Mouse (Mus musculus) frontal cortex, adult 2 months (tissue): ENCODE results near the gene Ubl7. TPM values are rescaled to one million over a fixed set of nuclear protein-coding genes. Genes with fewer than 3 reads are reported as not detected.

Source experiments
- polyA plus RNA-seq: library from polyadenylated mRNA; depleted of rRNA; stranded (reverse); fragments of >200 nt; gene quantifications from 2 replicates; pipeline ENCODE4 v1.2.3, GENCODE M21; 2012; rRNA removed

Ubl7 gene
- polyA plus RNA-seq, 1 experiment = 118 TPM

Other genes with a start within 250 kb of the Ubl7 start
- gene Cyp1a2, start 227.3 kb upstream of the Ubl7 start, polyA plus RNA-seq = 1.1 TPM in 1 of 2 replicates, not detected in the other
- 0.08 TPM in 2 replicates for gene Cyp1a1, start 223.1 kb upstream of the Ubl7 start, polyA plus RNA-seq
- 12.3 and 13.3 TPM in 2 replicates for gene Edc3, start 202.4 kb upstream of the Ubl7 start, polyA plus RNA-seq
- gene Clk3, start 145.1 kb upstream of the Ubl7 start, polyA plus RNA-seq = 156 and 191 TPM in 2 replicates
- 6.9 and 8.2 TPM in 2 replicates for gene Arid3b, start 74.2 kb upstream of the Ubl7 start, polyA plus RNA-seq
- 76.6 and 95.2 TPM in 2 replicates for gene Sema7a, start 29.1 kb downstream of the Ubl7 start, polyA plus RNA-seq
- 5.5 and 6.1 TPM in 2 replicates for gene Cyp11a1, start 95.4 kb downstream of the Ubl7 start, polyA plus RNA-seq
- gene Stra6, start 152.8 kb downstream of the Ubl7 start, polyA plus RNA-seq = 5.7 and 7.6 TPM in 2 replicates
- 1.4 and 1.8 TPM in 2 replicates for gene Ccdc33, start 207.8 kb downstream of the Ubl7 start, polyA plus RNA-seq